Mouse (Mus musculus) liver, embryonic 15.5 days (tissue): Measurements from ENCODE around the gene Mns1. TPM values are rescaled to one million over a fixed set of nuclear protein-coding genes. Genes with fewer than 3 reads are reported as not detected.

Experiments used
- ATAC-seq: fragments of 200-750 bp; cut with Nextera tagmentation; 2 replicates; pipeline ENCODE4 v1.8.0; 2017; ENCODE audit warnings: moderate number of reproducible peaks, mild to moderate bottlenecking, moderate library complexity; ENCODE audit not compliant: insufficient read depth
- H3K27ac ChIP-seq: fragments of 300-500 bp; sonication (generic); replicated peaks from 2 replicates; pipeline ENCODE4 v1.5.1; 2015; ENCODE audit warnings: mild to moderate bottlenecking, inconsistent platforms
- H3K27me3 ChIP-seq: fragments of 300-500 bp; sonication (generic); 2 replicates; pipeline ENCODE4 v1.6.1; 2015; ENCODE audit warnings: mild to moderate bottlenecking, inconsistent platforms
- H3K36me3 ChIP-seq: fragments of 300-500 bp; sonication (generic); replicated peaks from 2 replicates; pipeline ENCODE4 v1.6.1; 2015; ENCODE audit warnings: moderate library complexity, mild to moderate bottlenecking, inconsistent platforms
- H3K4me1 ChIP-seq: fragments of 300-500 bp; sonication (generic); replicated peaks from 2 replicates; pipeline ENCODE4 v1.6.1; 2015; ENCODE audit warnings: inconsistent platforms
- H3K4me2 ChIP-seq: fragments of 300-500 bp; sonication (generic); 2 replicates; pipeline ENCODE4 v1.6.1; 2015; ENCODE audit warnings: moderate library complexity, mild to moderate bottlenecking, inconsistent platforms
- H3K4me3 ChIP-seq: fragments of 300-500 bp; sonication (generic); replicated peaks from 2 replicates; pipeline ENCODE4 v1.5.1; 2015; ENCODE audit warnings: mild to moderate bottlenecking, inconsistent platforms
- H3K9ac ChIP-seq: fragments of 300-500 bp; sonication (generic); 2 replicates; pipeline ENCODE4 v1.6.1; 2015; ENCODE audit warnings: moderate library complexity, mild to moderate bottlenecking, inconsistent platforms
- H3K9me3 ChIP-seq: fragments of 300-500 bp; sonication (generic); replicated peaks from 2 replicates; pipeline ENCODE4 v1.6.1; 2016; ENCODE audit warnings: inconsistent platforms
- WGBS: fragments of 180-500 bp; shearing (Covaris S2); methylation state at CpG from one replicate; pipeline ENCODE4 v1.1.7; 2015; ENCODE audit warnings: mixed read lengths; ENCODE audit not compliant: insufficient replicate concordance; 5-methylcytosine and 5-hydroxymethylcytosine counted together
- polyA plus RNA-seq: library from polyadenylated mRNA; unstranded; fragments of >200 nt; fragmentation: Nextera tagmentation; extraction: Ambion mirVana; gene quantifications from 2 replicates; pipeline ENCODE4 v1.2.1, GENCODE M21; 2015

Gene Mns1
- polyA plus RNA-seq, 1 experiment from 2014 or later = 85.1 TPM

DNA sequence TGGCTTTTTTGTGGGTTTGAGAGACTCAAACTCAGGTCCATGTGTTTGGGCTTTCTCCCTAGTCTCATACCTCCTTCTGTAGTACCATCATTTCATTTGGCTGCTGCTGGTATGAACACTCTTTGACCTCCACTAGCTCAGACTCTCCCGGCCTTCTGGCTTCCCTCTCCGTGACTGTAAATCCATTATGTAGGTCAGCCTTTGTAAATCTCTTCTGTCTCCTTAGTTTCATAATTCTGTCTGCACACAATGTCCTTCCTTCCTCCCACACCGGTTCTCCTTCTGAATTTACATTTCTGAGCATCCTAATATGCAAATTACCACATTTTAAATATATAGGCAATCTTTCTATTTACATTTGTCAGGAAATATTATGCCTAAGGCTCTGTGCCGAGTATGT, 9.9 kb upstream of the Mns1 start:
- no peaks in the 10 kb centered on the region for H3K9me3 ChIP-seq
- no peak for ATAC-seq
- H3K9ac ChIP-seq = no peak overlapping the region
- peaks cover 12% of the 10 kb centered on the region; the same call in 1 of the 2 replicates for H3K27me3 ChIP-seq
- H3K27ac ChIP-seq = no peak overlapping the region
- H3K4me3 ChIP-seq = no peak overlapping the region
- no peaks in the 10 kb centered on the region for H3K36me3 ChIP-seq
- 58% methylated on average over 4 of the region's 4 CpGs for WGBS
- H3K4me2 ChIP-seq = no peak overlapping the region
- H3K4me1 ChIP-seq = peaks cover 11% of the 10 kb centered on the region

- Histone ChIP-seq H3K4me1 (peaks cover 30% of the 10 kb centered on the region), H3K27ac (no peak overlapping the region), H3K27me3 (no peaks in the 10 kb centered on the region), H3K4me2 (no peak overlapping the region), H3K9me3 (no peaks in the 10 kb centered on the region), H3K9ac (no peak overlapping the region), H3K4me3 (no peak overlapping the region), H3K36me3 (no peaks in the 10 kb centered on the region)
- no peak for ATAC-seq
- 81% methylated on average over 9 of the region's 9 CpGs for WGBS
Observed at GRCm38 (mm10) chr9:72434876-72435275, 2.9 kb upstream of the Mns1 start.

GRCm38 (mm10) chr9:72438749-72439148, 938 bp downstream of the Mns1 start:
- WGBS = 2% methylated on average over 9 of the region's 9 CpGs
- H3K4me2 ChIP-seq = peak overlapping the region; percentile 98
- H3K4me1 ChIP-seq = peaks cover 58% of the 10 kb centered on the region
- H3K9ac ChIP-seq = peak overlapping the region; percentile 76
- ATAC-seq = no peak
- H3K27ac ChIP-seq = peak overlapping the region; percentile 98
- H3K9me3 ChIP-seq = no peaks in the 10 kb centered on the region
- no peaks in the 10 kb centered on the region for H3K27me3 ChIP-seq
- H3K36me3 ChIP-seq = peaks cover 11% of the 10 kb centered on the region
- peak overlapping the region; percentile 76 for H3K4me3 ChIP-seq

DNA sequence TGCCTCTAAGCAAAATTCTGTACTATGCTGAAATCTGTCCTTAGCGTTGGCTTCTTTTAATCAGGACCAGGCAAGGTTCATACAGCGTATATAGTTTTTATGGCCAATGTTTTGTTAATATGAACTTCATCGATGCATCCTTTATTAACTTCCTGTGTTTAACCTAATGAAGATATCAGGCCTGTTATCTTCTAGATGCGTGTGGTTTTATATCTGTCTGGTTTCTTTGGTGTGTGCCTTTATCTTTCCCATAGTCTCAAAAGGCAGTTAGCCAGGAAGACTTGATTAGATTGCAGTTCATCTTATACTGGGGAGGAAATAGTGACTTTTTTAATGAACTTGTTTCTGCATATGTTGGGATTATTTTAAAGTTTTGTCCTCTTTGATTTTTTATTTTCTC, 2.5 kb downstream of the Mns1 start:
- H3K36me3 ChIP-seq = peaks cover 25% of the 10 kb centered on the region
- no peak for ATAC-seq
- peak overlapping the region; percentile 76 for H3K4me3 ChIP-seq
- no peaks in the 10 kb centered on the region for H3K9me3 ChIP-seq
- peak overlapping the region; percentile 98 for H3K4me2 ChIP-seq
- H3K27me3 ChIP-seq = no peaks in the 10 kb centered on the region
- peaks cover 56% of the 10 kb centered on the region for H3K4me1 ChIP-seq
- peak overlapping the region; percentile 98 for H3K27ac ChIP-seq
- H3K9ac ChIP-seq = peak overlapping the region; percentile 67
- 32% methylated on average over 4 of the region's 4 CpGs for WGBS

- 31% methylated on average over 8 of the region's 8 CpGs for WGBS
- Histone ChIP-seq H3K4me1 (peaks cover 63% of the 10 kb centered on the region), H3K36me3 (peaks cover 34% of the 10 kb centered on the region), H3K9me3 (no peaks in the 10 kb centered on the region), H3K9ac (peak overlapping the region; percentile 49), H3K4me2 (peak overlapping the region; percentile 98), H3K27ac (peak overlapping the region; percentile 98), H3K27me3 (no peaks in the 10 kb centered on the region), H3K4me3 (peak overlapping the region; percentile 76)
- peak; percentile 70 for ATAC-seq
Observed at GRCm38 (mm10) chr9:72440948-72441926, 3.4 kb downstream of the Mns1 start.

GRCm38 (mm10) chr9:72441927-72442715, 4.3 kb downstream of the Mns1 start:
- no peaks in the 10 kb centered on the region for H3K27me3 ChIP-seq
- peak overlapping the region; percentile 98 for H3K4me2 ChIP-seq
- peaks cover 65% of the 10 kb centered on the region for H3K4me1 ChIP-seq
- peaks cover 42% of the 10 kb centered on the region for H3K36me3 ChIP-seq
- 44% methylated on average over 10 of the region's 10 CpGs for WGBS
- H3K4me3 ChIP-seq = peak overlapping the region; percentile 76
- peak overlapping the region; percentile 49 for H3K9ac ChIP-seq
- no peaks in the 10 kb centered on the region for H3K9me3 ChIP-seq
- peak overlapping the region; percentile 98 for H3K27ac ChIP-seq
- ATAC-seq = no peak

DNA sequence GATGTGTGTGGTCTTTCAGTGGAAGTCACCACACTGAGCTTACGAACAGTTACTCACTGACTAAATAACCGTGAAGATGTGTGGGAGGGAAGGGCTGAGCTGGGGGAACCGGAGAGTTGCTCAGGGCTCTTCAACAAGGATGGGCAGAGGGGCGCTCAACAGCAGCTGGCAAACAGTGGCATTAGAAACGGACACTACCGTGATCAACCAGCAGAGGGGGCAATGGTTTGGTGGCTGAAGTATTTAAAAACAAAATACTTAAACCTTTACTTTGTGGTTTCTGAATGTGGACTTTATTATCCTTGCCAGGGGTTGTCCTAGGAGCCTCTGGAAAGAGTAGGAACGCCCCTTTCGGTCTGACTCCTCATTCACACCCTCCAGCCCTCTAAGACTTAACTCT, 10.2 kb downstream of the Mns1 start:
- H3K9me3 ChIP-seq = no peaks in the 10 kb centered on the region
- H3K27ac ChIP-seq = no peak overlapping the region
- H3K27me3 ChIP-seq = no peaks in the 10 kb centered on the region
- no peak overlapping the region for H3K9ac ChIP-seq
- H3K36me3 ChIP-seq = peaks cover 97% of the 10 kb centered on the region
- WGBS = 51% methylated on average over 8 of the region's 8 CpGs
- peaks cover 60% of the 10 kb centered on the region for H3K4me1 ChIP-seq
- H3K4me3 ChIP-seq = no peak overlapping the region
- peak overlapping the region; percentile 57 for H3K4me2 ChIP-seq
- no peak for ATAC-seq

- WGBS = 30% methylated on average over 7 of the region's 7 CpGs
- peaks cover 99% of the 10 kb centered on the region for H3K36me3 ChIP-seq
- H3K9ac ChIP-seq = 0 out of 2 replicates have a peak overlapping the region, but pooled peaks have one; percentile 1
- no peaks in the 10 kb centered on the region for H3K27me3 ChIP-seq
- peak overlapping the region; percentile 57 for H3K4me2 ChIP-seq
- peak overlapping the region; percentile 61 for H3K27ac ChIP-seq
- ATAC-seq = peak; percentile 66
- no peaks in the 10 kb centered on the region for H3K9me3 ChIP-seq
- peak overlapping the region; percentile 40 for H3K4me3 ChIP-seq
- peaks cover 53% of the 10 kb centered on the region for H3K4me1 ChIP-seq
Observed at GRCm38 (mm10) chr9:72449367-72449766, 11.6 kb downstream of the Mns1 start.

GRCm38 (mm10) chr9:72449841-72450240, 12.0 kb downstream of the Mns1 start:
- no peak overlapping the region for H3K9ac ChIP-seq
- H3K4me2 ChIP-seq = peak overlapping the region; percentile 57
- H3K27ac ChIP-seq = peak overlapping the region; percentile 61
- WGBS = 53% methylated on average over 2 of the region's 2 CpGs
- peak overlapping the region; percentile 40 for H3K4me3 ChIP-seq
- H3K4me1 ChIP-seq = peaks cover 53% of the 10 kb centered on the region
- peaks cover 98% of the 10 kb centered on the region for H3K36me3 ChIP-seq
- H3K27me3 ChIP-seq = no peaks in the 10 kb centered on the region
- no peak for ATAC-seq
- no peaks in the 10 kb centered on the region for H3K9me3 ChIP-seq

- Histone ChIP-seq H3K9ac (no peak overlapping the region), H3K4me1 (peaks cover 53% of the 10 kb centered on the region), H3K27me3 (no peaks in the 10 kb centered on the region), H3K9me3 (no peaks in the 10 kb centered on the region), H3K36me3 (peaks cover 98% of the 10 kb centered on the region), H3K27ac (0 out of 2 replicates have a peak overlapping the region, but pooled peaks have one; percentile 10), H3K4me3 (no peak overlapping the region), H3K4me2 (no peak overlapping the region)
- WGBS = 79% methylated on average over 1 of the region's 1 CpGs
- no peak for ATAC-seq
Observed at GRCm38 (mm10) chr9:72450363-72450762, 12.6 kb downstream of the Mns1 start.

DNA sequence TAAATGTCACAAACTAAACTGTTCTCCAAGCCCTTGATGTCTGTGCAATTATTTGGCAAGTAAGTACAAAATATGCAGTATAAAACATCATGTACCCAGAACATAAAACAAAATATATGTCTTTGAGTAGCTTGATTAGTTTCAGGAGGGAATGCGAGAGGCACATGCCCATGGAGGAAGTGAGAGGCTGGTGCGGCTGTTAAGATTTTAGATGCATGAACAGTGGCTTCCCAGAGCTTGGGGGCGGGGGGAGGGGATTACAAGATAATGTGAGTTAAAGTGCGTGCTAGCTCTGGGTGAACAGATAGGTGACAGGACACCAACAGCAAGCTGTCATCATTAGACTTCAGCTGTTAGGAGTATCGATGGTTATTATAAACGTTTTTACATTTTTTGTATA, 13.3 kb downstream of the Mns1 start:
- ATAC-seq = no peak
- WGBS = 22% methylated on average over 6 of the region's 6 CpGs
- Histone ChIP-seq H3K9me3 (no peaks in the 10 kb centered on the region), H3K4me2 (no peak overlapping the region), H3K4me1 (peaks cover 47% of the 10 kb centered on the region), H3K27me3 (no peaks in the 10 kb centered on the region), H3K27ac (0 out of 2 replicates have a peak overlapping the region, but pooled peaks have one; percentile 10), H3K9ac (no peak overlapping the region), H3K36me3 (peaks cover 98% of the 10 kb centered on the region), H3K4me3 (no peak overlapping the region)
